ENCODE assay signal across 8 mouse cellular contexts in genomic region chr2:31245491-31246141, GRCm38 (mm10). TPM values are rescaled to one million over a fixed set of nuclear protein-coding genes. Genes with fewer than 3 reads are reported as not detected.
A peak's percentile ranks its signal among the peaks of the same experiment; 100 is the strongest.
DNase-seq lines count a peak whose midpoint lies in the region; ATAC-seq and TF ChIP-seq lines count a peak whose summit lies in the region.

Ncs1 (plus strand) TSS chr2:31245823.

- no peak within 1 kb of the TSS for H3K27ac ChIP-seq in thymus, adult 2 months (ENCODE audit: control insufficient read depth, insufficient read depth, low read length)
- peak within 1 kb of the TSS; percentile 83 for H3K27ac ChIP-seq in embryonic facial prominence, embryonic 13.5 days
- no peak within 1 kb of the TSS for H3K27ac ChIP-seq in kidney, adult 2 months (ENCODE audit: insufficient read depth, low read depth, low read length)
- peak within 1 kb of the TSS; percentile 85 for H3K27ac ChIP-seq in limb, embryonic 12.5 days
- peak within 1 kb of the TSS; percentile 87 for H3K27ac ChIP-seq in midbrain, embryonic 12.5 days (replicated peaks)
- peak within 1 kb of the TSS; percentile 48; the same call in 1 of the 2 replicates for H3K27ac ChIP-seq in stomach, embryonic 14.5 days (ENCODE audit: low read length)

- TF ChIP-seq CTCF in thymus, adult 2 months (IDR thresholded peaks at IDR 0.05; ENCODE audit: borderline replicate concordance, control insufficient read depth, extremely low read depth, insufficient read depth, low read length, poor library complexity) = no peak
- no peak for TF ChIP-seq CTCF in kidney, adult 2 months (conservative IDR thresholded peaks at IDR 0.05; ENCODE audit: insufficient read depth, insufficient read length, low read depth, low read length)

- 2% methylated on average over 81 of the region's 89 CpGs for WGBS in thymus, adult 2 months
- WGBS in embryonic facial prominence, embryonic 13.5 days = under 1% methylated on average over 76 of the region's 89 CpGs
- under 1% methylated on average over 69 of the region's 89 CpGs for WGBS in kidney, adult 2 months
- 1% methylated on average over 84 of the region's 89 CpGs for WGBS in limb, embryonic 12.5 days
- WGBS in midbrain, embryonic 12.5 days = under 1% methylated on average over 57 of the region's 89 CpGs
- WGBS in stomach, embryonic 14.5 days = under 1% methylated on average over 76 of the region's 89 CpGs

- peak within 1 kb of the TSS; percentile 96 for H3K4me2 ChIP-seq in embryonic facial prominence, embryonic 13.5 days
- peak within 1 kb of the TSS; percentile 91 for H3K4me2 ChIP-seq in limb, embryonic 12.5 days
- H3K4me2 ChIP-seq in midbrain, embryonic 12.5 days (replicated peaks) = peak within 1 kb of the TSS; percentile 85
- peak within 1 kb of the TSS; percentile 95 for H3K4me2 ChIP-seq in stomach, embryonic 14.5 days (replicated peaks; ENCODE audit: low read depth, low read length)

- peaks cover 17% of the 10 kb centered on the region for H3K27me3 ChIP-seq in thymus, adult 2 months (ENCODE audit: control insufficient read depth, insufficient read depth, low read length)
- no peaks in the 10 kb centered on the region for H3K27me3 ChIP-seq in embryonic facial prominence, embryonic 13.5 days
- H3K27me3 ChIP-seq in kidney, adult 2 months (replicated peaks; ENCODE audit: control insufficient read depth, insufficient read depth, low read length) = no peaks in the 10 kb centered on the region
- peaks cover 11% of the 10 kb centered on the region for H3K27me3 ChIP-seq in limb, embryonic 12.5 days
- H3K27me3 ChIP-seq in midbrain, embryonic 12.5 days = peaks cover 45% of the 10 kb centered on the region
- H3K27me3 ChIP-seq in stomach, embryonic 14.5 days (ENCODE audit: control insufficient read depth, insufficient read depth, low read length) = no peaks in the 10 kb centered on the region

- no peak for TF ChIP-seq POLR2A in thymus, adult 2 months (IDR thresholded peaks at IDR 0.05; ENCODE audit: control insufficient read depth, extremely low read depth, insufficient read depth, low read length, poor library complexity)
- no peak for TF ChIP-seq POLR2A in kidney, adult 2 months (IDR thresholded peaks at IDR 0.05; ENCODE audit: low read depth, low read length)

- H3K4me1 ChIP-seq in thymus, adult 2 months (replicated peaks; ENCODE audit: control insufficient read depth, insufficient read depth, low read length) = peaks cover 16% of the 10 kb centered on the region
- H3K4me1 ChIP-seq in embryonic facial prominence, embryonic 13.5 days = peaks cover 43% of the 10 kb centered on the region
- no peaks in the 10 kb centered on the region for H3K4me1 ChIP-seq in kidney, adult 2 months (ENCODE audit: control insufficient read depth, insufficient read depth, low read length)
- H3K4me1 ChIP-seq in limb, embryonic 12.5 days (replicated peaks) = peaks cover 39% of the 10 kb centered on the region
- H3K4me1 ChIP-seq in midbrain, embryonic 12.5 days = peaks cover 31% of the 10 kb centered on the region
- peaks cover 17% of the 10 kb centered on the region; the same call in 1 of the 2 replicates for H3K4me1 ChIP-seq in stomach, embryonic 14.5 days (ENCODE audit: control insufficient read depth, insufficient read depth, low read length)

- H3K4me3 ChIP-seq in thymus, adult 2 months (ENCODE audit: control insufficient read depth, insufficient read depth, low read length) = peak within 1 kb of the TSS; percentile 55
- H3K4me3 ChIP-seq in embryonic facial prominence, embryonic 13.5 days = peak within 1 kb of the TSS; percentile 93
- H3K4me3 ChIP-seq in kidney, adult 2 months (ENCODE audit: insufficient read depth, low read depth, low read length) = peak within 1 kb of the TSS; percentile 68
- H3K4me3 ChIP-seq in limb, embryonic 12.5 days (replicated peaks) = peak within 1 kb of the TSS; percentile 91
- peak within 1 kb of the TSS; percentile 92 for H3K4me3 ChIP-seq in midbrain, embryonic 12.5 days
- H3K4me3 ChIP-seq in stomach, embryonic 14.5 days (ENCODE audit: low read depth, low read length) = peak within 1 kb of the TSS; percentile 82

- peak; percentile 29 for DNase-seq in thymus, adult 2 months
- DNase-seq in thymus, adult 18-20 months = no peak
- DNase-seq in heart, adult 9 months (ENCODE audit: low spot score in 2 of 2) = peak; percentile 59 to 63
- DNase-seq in kidney, adult 2 months = peak; percentile 77

- no peaks in the 10 kb centered on the region for H3K36me3 ChIP-seq in thymus, adult 2 months (ENCODE audit: control insufficient read depth, insufficient read depth, low read length)
- 0 out of 2 replicates have a peak, but pooled peaks cover 3% of the 10 kb centered on the region for H3K36me3 ChIP-seq in embryonic facial prominence, embryonic 13.5 days
- H3K36me3 ChIP-seq in kidney, adult 2 months (ENCODE audit: control insufficient read depth, insufficient read depth, low read length) = no peaks in the 10 kb centered on the region
- peaks cover 14% of the 10 kb centered on the region for H3K36me3 ChIP-seq in limb, embryonic 12.5 days
- 0 out of 2 replicates have a peak, but pooled peaks cover 5% of the 10 kb centered on the region for H3K36me3 ChIP-seq in midbrain, embryonic 12.5 days
- H3K36me3 ChIP-seq in stomach, embryonic 14.5 days (ENCODE audit: control insufficient read depth, insufficient read depth, low read length) = no peaks in the 10 kb centered on the region; the same call in 1 of the 2 replicates

- H3K9ac ChIP-seq in embryonic facial prominence, embryonic 13.5 days = peak within 1 kb of the TSS; percentile 92
- peak within 1 kb of the TSS; percentile 95 for H3K9ac ChIP-seq in limb, embryonic 12.5 days (replicated peaks)
- H3K9ac ChIP-seq in midbrain, embryonic 12.5 days (replicated peaks) = peak within 1 kb of the TSS; percentile 96
- peak within 1 kb of the TSS; percentile 81 for H3K9ac ChIP-seq in stomach, embryonic 14.5 days (replicated peaks; ENCODE audit: low read depth, low read length)

- peak; percentile 81 for ATAC-seq in embryonic facial prominence, embryonic 13.5 days (ENCODE audit: insufficient number of reproducible peaks, insufficient read depth, low FRiP score, low TSS enrichment, low read depth)
- ATAC-seq in limb, embryonic 12.5 days (ENCODE audit: insufficient number of reproducible peaks, insufficient read depth, low FRiP score, low TSS enrichment, low read depth) = peak; percentile 88
- ATAC-seq in midbrain, embryonic 12.5 days (ENCODE audit: low FRiP score, low read depth) = peak; percentile 83
- peak; percentile 85 for ATAC-seq in stomach, embryonic 14.5 days (ENCODE audit: insufficient number of reproducible peaks, insufficient read depth, low FRiP score, low read depth)

- H3K9me3 ChIP-seq in embryonic facial prominence, embryonic 13.5 days = no peaks in the 10 kb centered on the region
- H3K9me3 ChIP-seq in limb, embryonic 12.5 days = no peaks in the 10 kb centered on the region
- H3K9me3 ChIP-seq in midbrain, embryonic 12.5 days = no peaks in the 10 kb centered on the region
- no peaks in the 10 kb centered on the region for H3K9me3 ChIP-seq in stomach, embryonic 14.5 days (ENCODE audit: control insufficient read depth, low read depth, low read length)

RNA-seq across cellular contexts. Expression of gene Ncs1, which starts in this region (rescaled TPM):
- polyA plus RNA-seq in thymus, adult 2 months (2012; rRNA removed) = 2.4 and 2.5 TPM in 2 replicates
- 45.7 and 47.9 TPM in 2 replicates for polyA plus RNA-seq in embryonic facial prominence, embryonic 13.5 days (2015; fragmentation: Nextera tagmentation; extraction: Ambion mirVana)
- 3.5 and 3.9 TPM in 2 replicates for polyA plus RNA-seq in kidney, adult 2 months (2012; rRNA removed)
- 53.6 and 54.4 TPM in 2 replicates for polyA plus RNA-seq in limb, embryonic 12.5 days (2016; fragmentation: Nextera tagmentation; extraction: Ambion mirVana)
- polyA plus RNA-seq in midbrain, embryonic 12.5 days (2016; fragmentation: Nextera tagmentation; extraction: Ambion mirVana) = 75.8 and 90.3 TPM in 2 replicates
- 34.7 and 36.0 TPM in 2 replicates for polyA plus RNA-seq in stomach, embryonic 14.5 days (2014; fragmentation: Nextera tagmentation; extraction: Ambion mirVana)

Comparison
In these comparisons a context has a peak if more than half of its experiments do, and no peak if none do; other contexts are left out.
1. DNase-seq: peak in thymus, adult 2 months (single experiment), heart, adult 9 months (2 of 2) and kidney, adult 2 months (single experiment); none in thymus, adult 18-20 months (0 of 2).
2. H3K27ac ChIP-seq: peak in embryonic facial prominence, embryonic 13.5 days (single experiment), limb, embryonic 12.5 days (single experiment), midbrain, embryonic 12.5 days (single experiment) and stomach, embryonic 14.5 days (single experiment); none in thymus, adult 2 months (single experiment) and kidney, adult 2 months (single experiment).
3. Peak in every context shown above with its lines, with median percentiles within 50 percentile points of each other: H3K4me3 ChIP-seq, ATAC-seq, H3K4me2 ChIP-seq and H3K9ac ChIP-seq.